Mouse (Mus musculus) ES-E14 (cell line): Measurements from ENCODE around the gene Ticrr.

Source experiments
- HCFC1 ChIP-seq: IDR thresholded peaks from 2 replicates; pipeline ENCODE4 v1.6.1; 2012; ENCODE audit warnings: low read length, inconsistent platforms, borderline replicate concordance; ENCODE audit not compliant: insufficient read depth
- MAFK ChIP-seq: IDR thresholded peaks from 2 replicates; pipeline ENCODE4 v1.6.1; 2014; ENCODE audit warnings: mild to moderate bottlenecking, low read depth, low read length, inconsistent platforms; ENCODE audit not compliant: insufficient read depth
- ZC3H11A ChIP-seq: IDR thresholded peaks from 2 replicates; pipeline ENCODE4 v1.6.1; 2012; ENCODE audit warnings: low read depth, mild to moderate bottlenecking, inconsistent platforms, low read length, borderline replicate concordance

DNA sequence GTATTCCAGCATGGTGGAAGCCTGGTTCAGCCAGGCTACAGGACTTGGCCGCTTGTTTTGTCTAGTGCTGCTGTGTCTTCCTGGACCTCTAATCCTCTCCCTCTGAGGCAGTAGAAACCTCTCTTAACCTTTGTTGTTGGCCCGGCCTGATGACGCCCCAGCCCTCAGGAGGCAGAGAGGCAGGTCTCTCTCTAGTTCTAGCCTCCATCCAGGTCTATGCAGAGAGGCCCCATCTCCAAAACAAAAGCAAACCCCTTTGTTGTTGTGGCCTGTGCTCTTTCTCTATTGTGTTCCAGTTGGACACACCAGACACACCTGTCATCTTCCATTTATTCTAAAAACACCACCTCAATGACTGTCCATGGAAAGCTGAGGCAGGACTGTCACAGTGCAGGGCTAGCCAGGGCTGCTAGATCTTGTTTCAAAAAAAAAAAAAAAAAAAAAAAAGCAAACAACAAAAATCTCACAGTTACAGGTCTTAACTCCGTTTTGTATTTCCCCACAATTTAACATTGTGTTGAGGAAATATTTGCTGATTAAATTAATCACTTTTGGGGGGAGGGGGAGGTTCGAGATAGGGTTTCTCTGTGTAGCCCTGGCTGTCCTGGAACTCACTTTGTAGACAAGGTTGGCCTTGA lies 1.4 kb downstream of the Ticrr start:
- no peak for TF ChIP-seq ZC3H11A
- TF ChIP-seq HCFC1: no peak
- TF ChIP-seq MAFK: no peak
